Mouse (Mus musculus): ENCODE measurements around the gene Dock1. TPM values are rescaled to one million over a fixed set of nuclear protein-coding genes. Genes with fewer than 3 reads are reported as not detected.
A peak's percentile ranks its signal among the peaks of the same experiment; 100 is the strongest.

The Dock1 gene
- total and polyA plus RNA-seq, 2 experiments from 2014 or later = 8.0 to 15.2 TPM

DNA sequence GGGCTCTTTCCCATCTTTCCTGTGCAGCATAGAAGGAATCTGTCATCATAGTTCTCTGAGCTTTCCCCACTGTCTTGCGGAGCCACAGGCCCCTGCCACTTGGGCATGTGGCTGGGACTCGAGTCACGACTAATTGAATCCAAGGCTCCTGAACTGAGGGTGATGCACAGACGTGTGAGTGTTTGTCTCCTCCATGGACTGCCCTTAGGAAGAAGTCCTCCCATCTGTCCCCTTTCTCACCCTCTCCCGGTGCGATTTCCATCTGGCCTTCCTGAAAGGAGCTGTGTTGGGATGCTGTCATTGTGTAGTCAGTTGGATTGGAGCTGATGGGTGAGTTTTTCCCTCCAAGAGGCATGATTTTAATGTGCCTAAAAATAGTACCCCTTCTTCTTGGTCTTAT lies 136.3 kb downstream of the Dock1 start:
- no peak overlapping the region for H3K4me3 ChIP-seq (ENCODE audit: low read length)
- no peak for DNase-seq (ENCODE audit: low spot score)
- H3K4me2 ChIP-seq (ENCODE audit: low read depth, low read length) = no peak overlapping the region
- no peak overlapping the region for H3K27ac ChIP-seq
- peaks cover 4% of the 10 kb centered on the region; the same call in 1 of the 2 replicates for H3K4me1 ChIP-seq (ENCODE audit: insufficient read depth, low read length)
- no peaks in the 10 kb centered on the region for H3K36me3 ChIP-seq (ENCODE audit: insufficient read depth, low read length)
- 64% methylated on average over 6 of the region's 6 CpGs for WGBS
- H3K27me3 ChIP-seq (ENCODE audit: insufficient read depth, low read length) = no peaks in the 10 kb centered on the region
- no peak for ATAC-seq
- H3K9me3 ChIP-seq (ENCODE audit: low read length) = no peaks in the 10 kb centered on the region
- no peak overlapping the region for H3K9ac ChIP-seq (replicated peaks; ENCODE audit: low read length)
- TF ChIP-seq CTCF (IDR thresholded peaks at IDR 0.05; ENCODE audit: low read depth) = no peak

DNA sequence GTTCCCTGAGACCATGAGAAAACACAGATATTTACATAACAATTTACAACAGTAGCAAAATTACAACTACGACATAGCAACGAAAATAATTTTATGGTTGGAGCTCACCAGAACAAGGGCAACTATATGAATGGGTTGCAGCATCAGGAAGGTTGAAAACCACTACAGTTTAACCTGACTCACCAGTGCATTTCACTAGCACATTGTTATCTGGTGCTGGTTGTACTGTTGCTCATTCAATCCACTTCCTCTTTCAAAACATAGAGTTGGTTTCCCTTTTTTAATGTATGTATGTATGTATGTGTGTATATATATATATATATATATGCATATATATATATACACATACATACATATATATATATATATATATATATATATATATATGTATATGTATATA lies 138.0 kb downstream of the Dock1 start:
- Histone ChIP-seq H3K9me3 (ENCODE audit: low read length) (no peaks in the 10 kb centered on the region), H3K9ac (replicated peaks; ENCODE audit: low read length) (no peak overlapping the region), H3K4me1 (ENCODE audit: insufficient read depth, low read length) (peaks cover 4% of the 10 kb centered on the region; the same call in 1 of the 2 replicates), H3K27ac (no peak overlapping the region), H3K4me3 (ENCODE audit: low read length) (no peak overlapping the region), H3K27me3 (ENCODE audit: insufficient read depth, low read length) (no peaks in the 10 kb centered on the region), H3K36me3 (ENCODE audit: insufficient read depth, low read length) (no peaks in the 10 kb centered on the region), H3K4me2 (ENCODE audit: low read depth, low read length) (no peak overlapping the region)
- ATAC-seq (no peak), DNase-seq (ENCODE audit: low spot score) (no peak)
- no peak for TF ChIP-seq CTCF (IDR thresholded peaks at IDR 0.05; ENCODE audit: low read depth)
- 95% methylated on average over 2 of the region's 2 CpGs for WGBS

DNA sequence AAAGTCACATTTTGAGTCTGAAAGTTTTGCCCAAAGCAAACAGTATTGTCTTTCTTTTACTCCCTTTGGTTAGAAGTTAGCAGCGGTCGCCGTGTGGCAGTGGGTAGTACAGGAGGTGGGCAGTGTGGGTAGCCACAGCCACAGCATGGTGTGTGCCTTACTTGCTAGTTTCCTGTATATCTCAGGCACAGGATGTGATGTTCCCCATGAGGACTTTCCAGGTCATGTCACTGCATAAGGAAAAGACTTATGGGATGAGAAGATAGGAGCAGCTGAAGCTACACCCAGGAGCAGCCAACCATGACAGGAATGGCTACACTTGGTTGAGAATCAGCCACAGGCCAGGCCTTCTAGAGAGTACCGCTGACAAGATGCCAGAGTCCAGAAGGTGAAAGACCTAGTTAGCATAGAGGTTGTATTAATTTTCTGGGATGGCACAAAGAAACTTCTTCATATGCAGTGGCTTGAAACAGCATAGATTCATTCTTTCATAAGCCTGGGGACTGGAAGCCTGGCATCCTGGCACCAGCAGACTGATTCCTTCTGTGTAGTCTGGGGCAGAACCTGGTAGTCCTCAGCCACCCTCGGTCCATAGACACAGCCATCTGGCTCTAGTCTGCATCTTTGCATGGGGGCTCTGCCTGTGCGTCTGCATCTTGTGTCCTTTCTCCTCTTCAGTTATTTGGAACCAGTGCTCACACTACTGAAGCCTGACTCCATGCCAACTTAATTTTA lies 139.0 kb downstream of the Dock1 start:
- peak; percentile 15 for DNase-seq (ENCODE audit: low spot score)
- ATAC-seq = no peak
- H3K27ac ChIP-seq = no peak overlapping the region
- H3K4me3 ChIP-seq (ENCODE audit: low read length) = no peak overlapping the region
- no peak overlapping the region for H3K9ac ChIP-seq (replicated peaks; ENCODE audit: low read length)
- H3K27me3 ChIP-seq (ENCODE audit: insufficient read depth, low read length) = no peaks in the 10 kb centered on the region
- no peaks in the 10 kb centered on the region for H3K36me3 ChIP-seq (ENCODE audit: insufficient read depth, low read length)
- H3K4me1 ChIP-seq (ENCODE audit: insufficient read depth, low read length) = peaks cover 4% of the 10 kb centered on the region; the same call in 1 of the 2 replicates
- 81% methylated on average over 6 of the region's 6 CpGs for WGBS
- no peak overlapping the region for H3K4me2 ChIP-seq (ENCODE audit: low read depth, low read length)
- TF ChIP-seq CTCF (IDR thresholded peaks at IDR 0.05; ENCODE audit: low read depth) = no peak
- no peaks in the 10 kb centered on the region for H3K9me3 ChIP-seq (ENCODE audit: low read length)

DNA sequence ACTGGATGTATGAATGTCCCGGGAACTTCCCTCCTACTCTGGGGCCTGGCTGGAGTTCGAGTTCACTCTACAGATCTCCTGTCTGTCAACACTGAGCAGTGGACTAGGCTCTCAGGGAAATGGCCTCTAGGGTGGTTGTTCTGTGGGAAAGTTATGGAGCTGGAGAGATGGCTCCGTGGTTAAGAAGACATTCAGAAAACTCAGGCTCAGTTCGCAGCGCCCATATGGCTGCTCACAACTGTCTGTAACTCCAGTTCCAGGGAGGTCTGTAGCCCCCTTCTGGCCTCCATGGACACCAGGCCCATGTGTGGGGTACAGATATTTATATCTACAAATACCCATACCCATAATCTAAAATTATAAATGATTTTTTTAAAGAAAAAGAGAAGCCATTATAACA lies 148.0 kb downstream of the Dock1 start:
- ATAC-seq (no peak), DNase-seq (ENCODE audit: low spot score) (no peak)
- H3K4me3 ChIP-seq (ENCODE audit: low read length) = no peak overlapping the region
- H3K9me3 ChIP-seq (ENCODE audit: low read length) = no peaks in the 10 kb centered on the region
- no peak overlapping the region for H3K4me2 ChIP-seq (ENCODE audit: low read depth, low read length)
- H3K9ac ChIP-seq (replicated peaks; ENCODE audit: low read length) = no peak overlapping the region
- no peaks in the 10 kb centered on the region for H3K4me1 ChIP-seq (ENCODE audit: insufficient read depth, low read length)
- no peak for TF ChIP-seq CTCF (IDR thresholded peaks at IDR 0.05; ENCODE audit: low read depth)
- H3K27me3 ChIP-seq (ENCODE audit: insufficient read depth, low read length) = no peaks in the 10 kb centered on the region
- H3K27ac ChIP-seq = no peak overlapping the region
- WGBS = 95% methylated on average over 5 of the region's 5 CpGs
- no peaks in the 10 kb centered on the region for H3K36me3 ChIP-seq (ENCODE audit: insufficient read depth, low read length)

DNA sequence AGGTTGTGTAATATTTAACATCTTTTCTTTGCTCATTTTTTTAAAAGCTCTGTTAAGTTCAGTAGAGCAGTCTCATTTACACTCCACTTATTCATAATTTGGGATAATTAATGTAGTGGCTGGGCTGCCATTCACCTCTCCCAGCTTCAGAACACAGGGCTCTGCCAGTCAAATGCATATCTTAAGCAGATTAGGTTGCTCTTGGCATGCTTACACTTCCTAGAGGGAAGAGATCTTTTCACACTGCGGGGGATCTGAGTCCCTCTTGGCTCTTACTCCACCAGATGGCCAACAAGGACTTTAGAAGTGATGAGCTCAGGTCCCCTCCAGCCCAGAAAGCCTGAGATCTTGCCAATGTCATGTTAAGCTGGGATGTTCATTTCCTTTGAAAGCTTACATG lies 150.8 kb downstream of the Dock1 start:
- H3K4me2 ChIP-seq (ENCODE audit: low read depth, low read length) = no peak overlapping the region
- TF ChIP-seq CTCF (IDR thresholded peaks at IDR 0.05; ENCODE audit: low read depth) = peak; percentile 26
- H3K4me3 ChIP-seq (ENCODE audit: low read length) = no peak overlapping the region
- WGBS = 0% methylated on average over 1 of the region's 1 CpGs
- H3K36me3 ChIP-seq (ENCODE audit: insufficient read depth, low read length) = no peaks in the 10 kb centered on the region
- H3K9me3 ChIP-seq (ENCODE audit: low read length) = no peaks in the 10 kb centered on the region
- no peaks in the 10 kb centered on the region for H3K27me3 ChIP-seq (ENCODE audit: insufficient read depth, low read length)
- no peak overlapping the region for H3K27ac ChIP-seq
- H3K4me1 ChIP-seq (ENCODE audit: insufficient read depth, low read length) = 0 out of 2 replicates have a peak, but pooled peaks cover 4% of the 10 kb centered on the region
- DNase-seq (ENCODE audit: low spot score) (peak; percentile 77), ATAC-seq (no peak)
- no peak overlapping the region for H3K9ac ChIP-seq (replicated peaks; ENCODE audit: low read length)

DNA sequence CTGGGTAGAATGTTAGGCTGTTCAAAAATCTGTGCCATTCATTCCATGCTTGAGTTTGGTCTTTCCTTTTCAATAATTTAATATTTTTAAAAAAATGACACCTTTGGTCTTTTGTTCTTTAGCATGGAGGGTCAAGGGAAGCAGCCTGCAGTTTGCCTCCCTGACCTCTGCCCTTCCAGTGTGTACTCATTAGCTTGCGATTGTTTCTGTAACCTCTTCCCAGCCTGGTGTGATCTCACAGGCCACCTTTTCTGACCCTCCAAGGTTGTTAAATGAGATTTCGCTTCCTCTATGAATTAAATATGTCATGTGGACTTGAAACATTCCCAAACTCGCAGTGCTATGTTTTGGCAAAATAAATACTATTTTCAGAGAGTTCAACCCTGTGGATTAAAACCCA lies 151.6 kb downstream of the Dock1 start:
- no peaks in the 10 kb centered on the region for H3K27me3 ChIP-seq (ENCODE audit: insufficient read depth, low read length)
- H3K4me3 ChIP-seq (ENCODE audit: low read length) = no peak overlapping the region
- no peak overlapping the region for H3K4me2 ChIP-seq (ENCODE audit: low read depth, low read length)
- no peaks in the 10 kb centered on the region for H3K36me3 ChIP-seq (ENCODE audit: insufficient read depth, low read length)
- WGBS = 76% methylated on average over 3 of the region's 3 CpGs
- DNase-seq (ENCODE audit: low spot score) (no peak), ATAC-seq (no peak)
- H3K27ac ChIP-seq = no peak overlapping the region
- H3K9me3 ChIP-seq (ENCODE audit: low read length) = no peaks in the 10 kb centered on the region
- H3K9ac ChIP-seq (replicated peaks; ENCODE audit: low read length) = no peak overlapping the region
- H3K4me1 ChIP-seq (ENCODE audit: insufficient read depth, low read length) = 0 out of 2 replicates have a peak, but pooled peaks cover 4% of the 10 kb centered on the region
- no peak for TF ChIP-seq CTCF (IDR thresholded peaks at IDR 0.05; ENCODE audit: low read depth)

DNA sequence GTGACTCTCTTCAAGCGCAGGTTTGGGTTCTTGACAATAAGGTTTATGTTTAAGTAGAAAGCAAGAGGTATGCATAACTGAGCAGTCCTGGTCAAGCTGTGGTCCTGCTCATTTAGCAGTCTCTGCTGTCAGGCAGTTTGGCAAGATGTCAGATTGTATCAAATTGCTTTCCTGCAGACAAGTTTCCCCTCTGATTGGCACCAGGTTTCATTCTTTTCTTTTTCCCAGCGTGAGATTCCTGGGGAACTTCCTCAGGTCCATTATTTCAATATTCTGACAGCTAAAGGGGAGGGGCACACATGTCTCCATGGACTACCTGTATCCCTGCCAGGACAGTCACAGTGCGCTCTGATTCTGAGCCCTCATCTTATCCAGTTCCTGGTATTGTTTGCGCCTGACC lies 153.4 kb downstream of the Dock1 start:
- no peak for TF ChIP-seq CTCF (IDR thresholded peaks at IDR 0.05; ENCODE audit: low read depth)
- Histone ChIP-seq H3K9me3 (ENCODE audit: low read length) (no peaks in the 10 kb centered on the region), H3K36me3 (ENCODE audit: insufficient read depth, low read length) (no peaks in the 10 kb centered on the region), H3K4me1 (ENCODE audit: insufficient read depth, low read length) (0 out of 2 replicates have a peak, but pooled peaks cover 4% of the 10 kb centered on the region), H3K9ac (replicated peaks; ENCODE audit: low read length) (no peak overlapping the region), H3K27ac (no peak overlapping the region), H3K27me3 (ENCODE audit: insufficient read depth, low read length) (no peaks in the 10 kb centered on the region), H3K4me3 (ENCODE audit: low read length) (no peak overlapping the region), H3K4me2 (ENCODE audit: low read depth, low read length) (no peak overlapping the region)
- ATAC-seq (no peak), DNase-seq (ENCODE audit: low spot score) (peak; percentile 50)
- 37% methylated on average over 4 of the region's 4 CpGs for WGBS

Data from hindbrain, postnatal 0 days (tissue).